Mouse (Mus musculus): Measurements from ENCODE around the gene Ppp4c. TPM values are rescaled to one million over a fixed set of nuclear protein-coding genes. Genes with fewer than 3 reads are reported as not detected.

Gene Ppp4c
- polyA plus RNA-seq, 1 experiment = 482 TPM

DNA sequence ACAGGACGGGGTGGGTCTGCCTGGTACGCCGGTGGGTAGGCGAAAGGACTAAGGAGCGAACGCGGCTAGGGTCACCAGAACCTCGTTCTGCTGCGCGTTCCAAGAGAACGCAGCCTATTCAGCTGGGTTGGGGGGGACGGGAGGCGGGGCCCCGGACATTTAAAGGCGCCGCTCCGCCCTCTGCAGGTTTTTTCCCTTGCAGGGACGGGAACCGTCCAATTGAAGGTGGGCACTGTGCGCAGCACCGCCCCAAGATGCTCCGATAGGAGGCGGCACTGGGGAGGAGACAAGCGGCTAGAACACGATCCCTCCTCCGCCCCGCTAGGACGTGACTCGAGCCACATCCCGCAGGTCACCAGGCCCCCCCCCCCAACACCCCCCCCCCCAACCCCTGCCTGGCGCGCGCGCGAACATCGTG is 6.8 kb upstream of the Ppp4c start:
- WGBS = under 1% methylated on average over 32 of the region's 36 CpGs
- peak overlapping the region; percentile 84 for H3K4me3 ChIP-seq (ENCODE audit: control insufficient read depth, insufficient read depth, low read length)
- DNase-seq = peak; percentile 95
- peak; percentile 71 for TF ChIP-seq CTCF (IDR thresholded peaks at IDR 0.05; ENCODE audit: borderline replicate concordance, control insufficient read depth, extremely low read depth, insufficient read depth, low read length, poor library complexity)
- peak; percentile 89 for TF ChIP-seq POLR2A (IDR thresholded peaks at IDR 0.05; ENCODE audit: control insufficient read depth, extremely low read depth, insufficient read depth, low read length, poor library complexity)
- H3K27ac ChIP-seq (ENCODE audit: control insufficient read depth, insufficient read depth, low read length) = peak overlapping the region; percentile 72
- H3K27me3 ChIP-seq (ENCODE audit: control insufficient read depth, insufficient read depth, low read length) = no peaks in the 10 kb centered on the region
- peaks cover 25% of the 10 kb centered on the region for H3K4me1 ChIP-seq (replicated peaks; ENCODE audit: control insufficient read depth, insufficient read depth, low read length)
- no peaks in the 10 kb centered on the region for H3K36me3 ChIP-seq (ENCODE audit: control insufficient read depth, insufficient read depth, low read length)

DNA sequence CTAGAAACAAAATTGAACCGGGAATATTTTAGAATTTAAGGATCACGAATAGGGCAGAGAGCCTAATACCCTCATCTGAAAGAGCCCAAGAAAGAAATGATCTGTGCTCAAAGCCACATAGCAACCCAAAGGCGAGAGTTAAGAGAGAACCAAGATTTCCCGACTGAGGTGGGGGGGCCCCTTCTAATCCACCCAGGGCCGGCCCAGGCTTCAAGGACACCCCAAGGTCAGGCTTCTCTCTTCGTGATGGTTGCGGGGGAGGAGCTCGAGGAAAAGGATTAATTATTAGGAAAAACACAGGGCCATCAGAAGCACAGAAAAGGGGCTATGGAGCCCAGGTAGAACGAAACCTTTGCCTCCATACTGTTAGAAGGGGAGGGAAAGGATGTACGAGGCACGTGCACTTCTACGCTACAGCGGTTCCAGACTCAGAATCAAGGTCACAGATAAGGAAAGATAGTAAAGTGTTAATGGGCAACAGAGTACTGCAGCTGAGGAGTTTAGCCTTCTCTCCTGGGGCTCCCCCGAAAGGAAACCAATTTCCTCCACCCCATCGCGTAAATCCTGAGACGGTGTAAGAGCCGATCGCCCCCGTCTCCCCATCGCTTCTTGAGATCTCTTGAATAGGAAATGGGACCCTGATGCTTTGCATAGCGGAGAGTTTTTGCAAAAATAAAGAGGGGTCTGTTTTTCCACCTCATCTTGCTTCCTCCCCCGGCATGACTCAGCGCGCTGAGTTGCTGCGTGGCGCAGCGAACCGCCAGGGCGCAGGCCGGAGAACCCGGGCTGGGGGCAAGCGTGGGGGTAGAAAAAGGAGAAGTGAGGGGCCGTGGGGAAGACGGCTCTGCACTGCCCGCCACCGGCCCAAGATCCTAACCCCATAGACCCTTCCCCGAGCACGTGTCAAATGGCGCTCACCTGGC is 6.1 kb upstream of the Ppp4c start:
- peak overlapping the region; percentile 72 for H3K27ac ChIP-seq (ENCODE audit: control insufficient read depth, insufficient read depth, low read length)
- no peaks in the 10 kb centered on the region for H3K27me3 ChIP-seq (ENCODE audit: control insufficient read depth, insufficient read depth, low read length)
- peaks cover 31% of the 10 kb centered on the region for H3K4me1 ChIP-seq (replicated peaks; ENCODE audit: control insufficient read depth, insufficient read depth, low read length)
- peak overlapping the region; percentile 84 for H3K4me3 ChIP-seq (ENCODE audit: control insufficient read depth, insufficient read depth, low read length)
- TF ChIP-seq POLR2A (IDR thresholded peaks at IDR 0.05; ENCODE audit: control insufficient read depth, extremely low read depth, insufficient read depth, low read length, poor library complexity) (no peak), CTCF (IDR thresholded peaks at IDR 0.05; ENCODE audit: borderline replicate concordance, control insufficient read depth, extremely low read depth, insufficient read depth, low read length, poor library complexity) (no peak)
- no peaks in the 10 kb centered on the region for H3K36me3 ChIP-seq (ENCODE audit: control insufficient read depth, insufficient read depth, low read length)
- peak; percentile 58 for DNase-seq
- WGBS = 1% methylated on average over 40 of the region's 40 CpGs

DNA sequence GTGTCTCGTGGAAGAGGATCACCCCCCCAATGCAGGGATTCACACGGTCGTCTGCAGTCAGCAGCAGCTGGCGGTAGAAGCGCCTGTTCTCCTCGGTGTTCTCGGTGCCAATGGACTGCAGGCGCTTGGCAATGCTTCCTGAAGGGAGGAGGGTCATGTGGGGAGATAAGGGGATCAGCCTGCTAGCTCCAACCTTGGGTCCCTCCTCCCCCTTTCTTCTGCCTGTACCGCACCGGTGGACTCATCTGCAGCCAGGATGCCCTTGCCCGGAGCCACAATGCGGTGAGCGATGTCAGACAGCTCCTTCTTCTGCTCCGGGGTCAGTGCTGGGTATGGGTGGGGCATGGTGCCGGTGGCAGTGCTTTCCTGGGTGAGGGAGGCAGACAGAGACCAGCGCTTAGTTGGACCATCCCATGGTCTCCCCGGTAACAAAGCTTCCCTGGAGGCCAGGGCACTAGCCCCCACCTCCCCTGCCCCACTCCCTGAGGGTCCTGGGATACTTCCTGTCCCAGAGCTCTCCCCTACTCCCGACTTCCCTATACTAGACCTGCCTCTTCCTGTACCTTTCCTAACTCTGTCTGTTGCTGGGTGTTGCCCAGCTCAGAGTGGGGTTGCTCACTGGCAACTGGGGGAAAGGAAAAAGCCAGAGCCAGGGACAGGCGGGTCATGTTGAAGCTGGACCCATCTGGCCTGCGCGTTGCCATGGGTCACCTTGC is 5.3 kb upstream of the Ppp4c start, which contains the start of gene Fam57b:
Gene Fam57b (plus strand): TSS at position 258 of the 716 bp plus-strand sequence.
- peaks cover 37% of the 10 kb centered on the region for H3K4me1 ChIP-seq (replicated peaks; ENCODE audit: control insufficient read depth, insufficient read depth, low read length)

DNA sequence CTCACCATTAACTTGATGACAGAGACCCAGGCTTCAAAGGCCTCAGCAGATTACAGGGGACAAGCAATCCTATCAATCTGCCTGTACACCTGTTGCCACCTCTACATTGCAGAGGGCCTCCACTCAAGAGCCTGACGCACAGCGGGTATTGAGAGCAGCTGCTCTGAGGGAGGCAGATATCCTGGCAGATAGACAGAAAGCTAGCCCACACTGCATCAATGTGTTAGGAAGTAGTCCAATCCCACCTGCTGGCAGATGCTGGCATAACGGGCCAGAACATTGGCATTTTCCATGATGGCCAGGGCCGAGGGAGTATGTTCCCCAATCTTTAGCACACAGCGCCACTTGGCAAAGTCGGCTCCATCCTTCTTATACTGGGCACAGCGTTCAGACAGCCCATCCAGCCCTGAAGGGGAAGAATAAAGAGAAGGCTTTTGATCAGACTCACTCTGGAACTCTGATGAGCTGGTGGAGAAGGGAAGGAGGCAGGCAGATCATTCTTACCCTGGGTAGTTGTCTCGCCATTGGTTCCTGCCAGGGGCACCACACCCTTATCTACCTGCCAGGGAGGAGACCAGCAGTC is 4.1 kb upstream of the Ppp4c start:
- H3K27ac ChIP-seq (ENCODE audit: control insufficient read depth, insufficient read depth, low read length) = no peak overlapping the region
- H3K36me3 ChIP-seq (ENCODE audit: control insufficient read depth, insufficient read depth, low read length) = no peaks in the 10 kb centered on the region
- peaks cover 37% of the 10 kb centered on the region for H3K4me1 ChIP-seq (replicated peaks; ENCODE audit: control insufficient read depth, insufficient read depth, low read length)
- TF ChIP-seq POLR2A (IDR thresholded peaks at IDR 0.05; ENCODE audit: control insufficient read depth, extremely low read depth, insufficient read depth, low read length, poor library complexity) = no peak
- TF ChIP-seq CTCF (IDR thresholded peaks at IDR 0.05; ENCODE audit: borderline replicate concordance, control insufficient read depth, extremely low read depth, insufficient read depth, low read length, poor library complexity) = no peak
- DNase-seq = no peak
- H3K4me3 ChIP-seq (ENCODE audit: control insufficient read depth, insufficient read depth, low read length) = no peak overlapping the region
- 78% methylated on average over 8 of the region's 8 CpGs for WGBS
- H3K27me3 ChIP-seq (ENCODE audit: control insufficient read depth, insufficient read depth, low read length) = no peaks in the 10 kb centered on the region

More for the DNA sequence above, 5.3 kb upstream of the Ppp4c start, which contains the start of gene Fam57b:
- TF ChIP-seq CTCF (IDR thresholded peaks at IDR 0.05; ENCODE audit: borderline replicate concordance, control insufficient read depth, extremely low read depth, insufficient read depth, low read length, poor library complexity) = no peak
- no peak for TF ChIP-seq POLR2A (IDR thresholded peaks at IDR 0.05; ENCODE audit: control insufficient read depth, extremely low read depth, insufficient read depth, low read length, poor library complexity)
- DNase-seq = no peak
- no peaks in the 10 kb centered on the region for H3K27me3 ChIP-seq (ENCODE audit: control insufficient read depth, insufficient read depth, low read length)
- WGBS = 48% methylated on average over 21 of the region's 21 CpGs
- H3K36me3 ChIP-seq (ENCODE audit: control insufficient read depth, insufficient read depth, low read length) = no peaks in the 10 kb centered on the region
- peak within 1 kb of the TSS; percentile 72 for H3K27ac ChIP-seq (ENCODE audit: control insufficient read depth, insufficient read depth, low read length)
- peak within 1 kb of the TSS; percentile 84 for H3K4me3 ChIP-seq (ENCODE audit: control insufficient read depth, insufficient read depth, low read length)

DNA sequence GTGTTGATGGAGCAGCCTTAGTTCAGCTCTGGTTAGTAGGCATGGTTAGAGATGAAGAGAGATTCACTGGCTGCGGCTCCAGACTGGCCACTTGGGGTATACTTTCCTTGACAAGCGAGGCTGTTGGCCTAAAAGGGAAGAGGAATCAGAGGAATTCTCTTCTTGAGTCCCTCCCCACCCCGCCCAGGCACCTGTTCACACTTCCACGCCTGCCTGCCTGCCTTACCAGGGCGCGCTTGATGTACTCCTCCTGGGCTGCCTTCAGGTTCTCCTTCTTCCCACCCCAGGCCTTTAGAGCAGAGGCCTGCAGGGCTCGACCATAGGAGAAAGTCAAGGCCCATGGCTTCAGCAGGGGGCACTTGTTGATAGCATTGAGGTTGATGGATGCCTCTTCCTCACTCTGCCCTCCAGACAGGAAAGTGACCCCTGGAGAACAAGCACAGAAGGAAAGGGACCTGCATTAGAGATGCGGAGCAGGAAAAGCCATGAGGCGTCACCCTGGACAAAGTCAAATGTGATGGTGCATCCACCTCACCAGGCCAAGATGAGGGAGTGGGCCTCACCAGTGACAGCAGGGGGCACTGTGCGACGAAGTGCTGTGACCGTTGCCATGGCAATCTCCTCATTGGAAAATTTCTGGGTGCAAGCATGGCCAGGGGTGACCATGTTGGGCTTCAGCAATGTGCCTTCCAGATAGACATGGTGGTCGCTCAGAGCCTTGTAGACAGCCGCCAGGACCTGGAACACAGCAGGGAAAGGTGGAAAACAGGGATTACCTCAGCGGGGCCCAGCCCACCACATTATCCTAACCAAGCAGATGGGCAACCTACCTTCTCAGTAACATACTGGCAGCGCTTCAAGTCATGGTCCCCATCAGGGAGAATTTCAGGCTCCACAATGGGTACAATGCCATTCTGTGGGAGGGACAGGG is 3.4 kb upstream of the Ppp4c start:
- no peak for DNase-seq
- TF ChIP-seq POLR2A (IDR thresholded peaks at IDR 0.05; ENCODE audit: control insufficient read depth, extremely low read depth, insufficient read depth, low read length, poor library complexity) (no peak), CTCF (IDR thresholded peaks at IDR 0.05; ENCODE audit: borderline replicate concordance, control insufficient read depth, extremely low read depth, insufficient read depth, low read length, poor library complexity) (no peak)
- no peaks in the 10 kb centered on the region for H3K36me3 ChIP-seq (ENCODE audit: control insufficient read depth, insufficient read depth, low read length)
- 92% methylated on average over 16 of the region's 16 CpGs for WGBS
- no peaks in the 10 kb centered on the region for H3K27me3 ChIP-seq (ENCODE audit: control insufficient read depth, insufficient read depth, low read length)
- H3K4me1 ChIP-seq (replicated peaks; ENCODE audit: control insufficient read depth, insufficient read depth, low read length) = peaks cover 39% of the 10 kb centered on the region
- H3K4me3 ChIP-seq (ENCODE audit: control insufficient read depth, insufficient read depth, low read length) = no peak overlapping the region
- H3K27ac ChIP-seq (ENCODE audit: control insufficient read depth, insufficient read depth, low read length) = no peak overlapping the region

All from thymus, adult 2 months (tissue).